Mouse (Mus musculus): ENCODE data around the gene Fam98c.

- TF ChIP-seq CTCF (IDR thresholded peaks at IDR 0.05; ENCODE audit: borderline replicate concordance, extremely low read depth, insufficient read depth, insufficient read length) (no peak), POLR2A (IDR thresholded peaks at IDR 0.05; ENCODE audit: borderline replicate concordance, extremely low read depth, insufficient read depth, insufficient read length, poor library complexity, severe bottlenecking) (no peak)
These were observed 18.6 kb downstream of the Fam98c start for GRCm38 (mm10) chr7:29137429-29137828.
